Mouse (Mus musculus) gastrocnemius, postnatal 25 days (tissue): ENCODE measurements around the gene Mecom. TPM values are rescaled to one million over a fixed set of nuclear protein-coding genes. Genes with fewer than 3 reads are reported as not detected.

Experiments
- DNase-seq: peaks from one replicate; pipeline ENCODE4 v3.0.0; 2022
- total RNA-seq, 2 experiments: library from RNA; stranded (reverse); gene quantifications; 1 replicate in 1 of 2; 2 replicates in 1 of 2; pipeline ENCODE4 v1.2.3; 2021

Gene Mecom
- total RNA-seq, 2 experiments from 2014 or later = 6.7 to 8.8 TPM

GRCm38 (mm10) chr3:30353878-30354727 is 193.7 kb downstream of the Mecom start:
- no peak for DNase-seq

- DNase-seq = no peak
These were observed 198.5 kb downstream of the Mecom start for GRCm38 (mm10) chr3:30349279-30349678.

GRCm38 (mm10) chr3:30344151-30344550 is 203.7 kb downstream of the Mecom start:
- no peak for DNase-seq

- no peak for DNase-seq
These were observed 215.5 kb downstream of the Mecom start for GRCm38 (mm10) chr3:30332337-30332736.

GRCm38 (mm10) chr3:30330476-30330875 is 217.3 kb downstream of the Mecom start:
- DNase-seq = no peak

- no peak for DNase-seq
These were observed 217.8 kb downstream of the Mecom start for GRCm38 (mm10) chr3:30330021-30330420.

- DNase-seq = no peak
These were observed 232.9 kb downstream of the Mecom start for GRCm38 (mm10) chr3:30314955-30315354.

- DNase-seq = no peak
These were observed 239.7 kb downstream of the Mecom start for GRCm38 (mm10) chr3:30308081-30308480.

- DNase-seq = no peak
These were observed 240.2 kb downstream of the Mecom start for GRCm38 (mm10) chr3:30307601-30308000.

GRCm38 (mm10) chr3:30306080-30306479 is 241.7 kb downstream of the Mecom start:
- DNase-seq = no peak

GRCm38 (mm10) chr3:30299460-30299859 is 248.3 kb downstream of the Mecom start:
- no peak for DNase-seq

- no peak for DNase-seq
These were observed 253.4 kb downstream of the Mecom start for GRCm38 (mm10) chr3:30294433-30294832.

- no peak for DNase-seq
These were observed 261.3 kb downstream of the Mecom start for GRCm38 (mm10) chr3:30286529-30286928.

- no peak for DNase-seq
These were observed 263.7 kb downstream of the Mecom start for GRCm38 (mm10) chr3:30284094-30284493.

GRCm38 (mm10) chr3:30283562-30283961 is 264.2 kb downstream of the Mecom start:
- no peak for DNase-seq

- DNase-seq = no peak
These were observed 270.2 kb downstream of the Mecom start for GRCm38 (mm10) chr3:30277569-30277968.

- DNase-seq = no peak
These were observed 271.7 kb downstream of the Mecom start for GRCm38 (mm10) chr3:30276099-30276498.

- no peak for DNase-seq
These were observed 278.6 kb downstream of the Mecom start for GRCm38 (mm10) chr3:30269253-30269652.

GRCm38 (mm10) chr3:30260945-30261344 is 286.9 kb downstream of the Mecom start:
- DNase-seq = no peak

- DNase-seq = no peak
These were observed 289.4 kb downstream of the Mecom start for GRCm38 (mm10) chr3:30258421-30258820.

GRCm38 (mm10) chr3:30257776-30258175 is 290.0 kb downstream of the Mecom start:
- DNase-seq = no peak

GRCm38 (mm10) chr3:30256896-30257295 is 290.9 kb downstream of the Mecom start:
- DNase-seq = no peak

GRCm38 (mm10) chr3:30255828-30256227 is 292.0 kb downstream of the Mecom start:
- DNase-seq = no peak

GRCm38 (mm10) chr3:30254451-30254850 is 293.4 kb downstream of the Mecom start:
- no peak for DNase-seq
